Mouse (Mus musculus): ENCODE measurements around the gene Casc1. TPM values are rescaled to one million over a fixed set of nuclear protein-coding genes. Genes with fewer than 3 reads are reported as not detected.

Gene Casc1
- total and polyA plus RNA-seq, 2 experiments from 2014 or later = 1.5 TPM

DNA sequence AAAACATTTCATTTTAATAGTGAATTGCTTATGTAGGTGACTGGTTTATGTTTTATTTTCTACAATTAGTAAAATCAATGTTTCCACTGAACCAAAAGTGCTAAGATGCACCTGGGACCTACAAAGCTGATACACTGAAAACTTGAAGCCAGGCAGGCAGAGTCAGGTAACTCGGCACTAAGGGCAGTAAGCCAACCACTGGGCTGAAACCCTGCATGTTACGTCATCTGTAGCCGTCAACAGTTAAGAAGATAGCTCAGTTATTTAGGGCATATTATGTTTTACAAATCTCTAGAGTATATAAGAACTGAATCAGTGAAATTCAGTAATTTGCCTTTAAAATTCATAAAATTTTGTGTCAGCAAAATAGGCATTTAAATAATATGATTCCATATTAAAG, 15.5 kb upstream of the Casc1 start:
- no peak for TF ChIP-seq CTCF (IDR thresholded peaks at IDR 0.05; ENCODE audit: low read depth)
- WGBS = 91% methylated on average over 3 of the region's 3 CpGs

DNA sequence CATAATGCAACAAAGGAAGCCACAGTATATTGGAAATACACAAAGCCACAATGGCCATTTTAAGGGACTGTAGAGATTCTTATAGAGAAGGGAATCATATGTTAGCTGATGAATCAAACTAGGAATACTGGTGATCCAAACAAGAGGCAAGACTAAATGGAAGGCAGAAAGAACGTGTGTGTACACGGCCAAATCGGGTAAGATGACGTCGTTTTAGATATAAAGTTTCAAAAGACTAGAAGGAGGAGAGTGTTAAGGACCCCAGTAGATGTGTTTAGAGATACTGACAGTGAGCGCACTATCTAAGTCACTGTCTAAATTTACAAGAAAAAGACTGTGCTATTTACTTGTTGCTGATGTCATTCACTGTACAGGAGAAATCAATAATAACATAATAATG, 13.4 kb upstream of the Casc1 start:
- no peak overlapping the region for H3K4me3 ChIP-seq (ENCODE audit: low read depth, low read length)
- TF ChIP-seq CTCF (IDR thresholded peaks at IDR 0.05; ENCODE audit: low read depth) = no peak
- H3K27me3 ChIP-seq (ENCODE audit: insufficient read depth, low read length) = no peaks in the 10 kb centered on the region
- DNase-seq (no peak), ATAC-seq (no peak)
- H3K4me1 ChIP-seq (ENCODE audit: insufficient read depth) = no peaks in the 10 kb centered on the region
- WGBS = 83% methylated on average over 6 of the region's 6 CpGs
- no peak overlapping the region for H3K9ac ChIP-seq
- H3K4me2 ChIP-seq (ENCODE audit: low read depth) = no peak overlapping the region
- peaks cover 8% of the 10 kb centered on the region for H3K36me3 ChIP-seq (ENCODE audit: insufficient read depth)
- H3K9me3 ChIP-seq (ENCODE audit: low read length) = no peaks in the 10 kb centered on the region
- no peak overlapping the region for H3K27ac ChIP-seq (ENCODE audit: low read depth, low read length)

More for the DNA sequence above, 15.5 kb upstream of the Casc1 start:
- Histone ChIP-seq H3K9ac (no peak overlapping the region), H3K9me3 (ENCODE audit: low read length) (no peaks in the 10 kb centered on the region), H3K4me3 (ENCODE audit: low read depth, low read length) (no peak overlapping the region), H3K27ac (ENCODE audit: low read depth, low read length) (no peak overlapping the region), H3K27me3 (ENCODE audit: insufficient read depth, low read length) (no peaks in the 10 kb centered on the region), H3K36me3 (ENCODE audit: insufficient read depth) (peaks cover 11% of the 10 kb centered on the region; the same call in 1 of the 2 replicates), H3K4me1 (ENCODE audit: insufficient read depth) (no peaks in the 10 kb centered on the region), H3K4me2 (ENCODE audit: low read depth) (no peak overlapping the region)
- ATAC-seq (no peak), DNase-seq (no peak)

DNA sequence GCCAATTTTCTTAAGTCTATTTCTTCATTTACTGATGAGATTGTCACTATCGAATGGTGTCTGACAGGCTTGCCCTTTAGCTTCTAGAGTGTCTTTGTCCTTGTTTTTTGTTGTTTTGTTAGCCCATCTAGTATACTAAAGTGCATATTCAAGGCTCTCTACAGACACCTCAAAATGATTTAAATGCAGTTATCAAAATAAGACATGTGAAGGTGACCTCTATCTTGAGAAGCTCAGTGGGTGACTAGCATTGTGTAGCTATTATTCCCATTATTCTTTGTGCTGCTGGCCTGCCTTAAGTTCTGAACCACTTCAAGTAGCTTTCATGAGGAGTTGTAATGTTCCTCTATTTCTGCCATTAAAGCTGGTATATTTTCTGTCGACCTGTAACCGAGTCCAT, 5.0 kb upstream of the Casc1 start:
- no peak for TF ChIP-seq CTCF (IDR thresholded peaks at IDR 0.05; ENCODE audit: low read depth)
- no peak overlapping the region for H3K9ac ChIP-seq
- H3K4me1 ChIP-seq (ENCODE audit: insufficient read depth) = peaks cover 4% of the 10 kb centered on the region; the same call in 1 of the 2 replicates
- H3K27ac ChIP-seq (ENCODE audit: low read depth, low read length) = no peak overlapping the region
- DNase-seq (no peak), ATAC-seq (no peak)
- no peak overlapping the region for H3K4me3 ChIP-seq (ENCODE audit: low read depth, low read length)
- H3K4me2 ChIP-seq (ENCODE audit: low read depth) = no peak overlapping the region
- peaks cover 15% of the 10 kb centered on the region for H3K36me3 ChIP-seq (ENCODE audit: insufficient read depth)
- H3K27me3 ChIP-seq (ENCODE audit: insufficient read depth, low read length) = no peaks in the 10 kb centered on the region
- 87% methylated on average over 3 of the region's 3 CpGs for whole genome bisulfite sequencing
- H3K9me3 ChIP-seq (ENCODE audit: low read length) = no peaks in the 10 kb centered on the region

DNA sequence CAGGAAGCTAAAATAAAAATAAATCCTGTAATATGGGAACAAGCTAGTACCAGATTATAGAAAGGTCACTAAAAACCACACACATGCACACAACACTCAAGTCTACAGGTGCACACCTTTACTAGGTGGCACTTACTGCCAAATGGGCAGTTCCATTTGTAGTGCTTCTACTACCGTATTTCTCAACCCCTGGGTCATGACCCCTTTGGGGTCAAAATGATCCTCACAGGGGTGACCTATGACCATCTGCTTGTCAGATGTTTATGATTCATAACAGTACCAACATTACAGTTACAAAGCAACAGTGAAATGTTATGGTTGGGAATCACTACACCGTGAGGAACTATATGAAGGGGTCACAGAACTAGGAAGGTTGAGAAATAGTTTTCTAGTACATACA, 3.1 kb upstream of the Casc1 start:
- 90% methylated on average over 2 of the region's 2 CpGs for WGBS

DNA sequence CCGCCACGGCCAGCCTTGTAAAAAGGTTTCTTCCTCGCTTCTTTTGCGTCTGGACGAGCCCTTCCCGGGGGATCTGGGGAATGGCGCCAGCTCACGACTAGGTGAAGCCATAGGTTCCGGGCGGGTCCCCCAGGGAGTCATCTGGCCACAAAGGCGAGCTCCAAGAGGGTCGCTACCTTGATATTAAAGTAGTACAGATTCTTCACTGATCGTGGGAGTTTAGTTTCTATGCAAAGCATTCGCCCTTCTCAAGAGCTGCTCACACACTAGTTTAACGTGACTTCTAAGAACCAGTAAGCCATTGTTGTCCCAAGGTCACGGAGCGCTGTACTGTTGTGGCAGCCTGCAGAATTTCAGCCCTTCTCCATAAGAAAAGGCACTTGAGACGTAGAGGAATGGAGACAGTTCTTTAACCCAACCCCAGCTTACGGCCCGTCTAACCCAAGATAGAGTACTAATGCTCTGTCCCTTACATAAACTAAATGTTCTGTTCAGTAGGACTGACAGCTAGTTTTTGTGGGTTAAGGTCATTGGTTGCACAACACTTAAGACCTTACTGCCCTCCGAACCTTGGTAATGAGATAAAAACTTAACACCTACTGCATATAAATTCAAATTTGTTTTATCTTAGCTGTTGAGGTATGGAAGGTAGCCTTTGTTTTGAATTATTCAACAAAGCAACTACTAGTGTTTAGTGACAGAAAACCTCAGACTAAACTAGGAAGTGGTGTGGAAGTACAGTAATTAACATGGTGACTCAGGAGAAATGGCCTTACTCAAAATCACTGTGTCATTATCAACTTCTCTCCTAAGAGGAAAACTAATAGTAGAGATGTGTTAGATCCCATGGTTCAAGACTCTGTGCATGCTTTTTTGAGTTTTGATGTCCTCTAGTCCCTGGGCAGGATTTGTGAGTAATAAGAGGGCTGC, 836 bp upstream of the Casc1 start:
- Histone ChIP-seq H3K27me3 (ENCODE audit: insufficient read depth, low read length) (no peaks in the 10 kb centered on the region), H3K27ac (ENCODE audit: low read depth, low read length) (peak overlapping the region; percentile 97), H3K4me3 (ENCODE audit: low read depth, low read length) (peak overlapping the region; percentile 70), H3K36me3 (ENCODE audit: insufficient read depth) (no peaks in the 10 kb centered on the region), H3K4me2 (ENCODE audit: low read depth) (peak overlapping the region; percentile 74), H3K9ac (peak overlapping the region; percentile 87), H3K9me3 (ENCODE audit: low read length) (no peaks in the 10 kb centered on the region), H3K4me1 (ENCODE audit: insufficient read depth) (peaks cover 4% of the 10 kb centered on the region; the same call in 1 of the 2 replicates)
- ATAC-seq = peak; percentile 19
- WGBS = 4% methylated on average over 21 of the region's 21 CpGs
- no peak for TF ChIP-seq CTCF (IDR thresholded peaks at IDR 0.05; ENCODE audit: low read depth)
- no peak for DNase-seq

More for the DNA sequence above, 3.1 kb upstream of the Casc1 start:
- DNase-seq = no peak
- Histone ChIP-seq H3K4me3 (ENCODE audit: low read depth, low read length) (no peak overlapping the region), H3K9me3 (ENCODE audit: low read length) (no peaks in the 10 kb centered on the region), H3K27ac (ENCODE audit: low read depth, low read length) (no peak overlapping the region), H3K27me3 (ENCODE audit: insufficient read depth, low read length) (no peaks in the 10 kb centered on the region), H3K36me3 (ENCODE audit: insufficient read depth) (peaks cover 6% of the 10 kb centered on the region), H3K9ac (no peak overlapping the region), H3K4me2 (ENCODE audit: low read depth) (no peak overlapping the region), H3K4me1 (ENCODE audit: insufficient read depth) (peaks cover 4% of the 10 kb centered on the region; the same call in 1 of the 2 replicates)
- ATAC-seq = no peak
- TF ChIP-seq CTCF (IDR thresholded peaks at IDR 0.05; ENCODE audit: low read depth) = no peak

DNA sequence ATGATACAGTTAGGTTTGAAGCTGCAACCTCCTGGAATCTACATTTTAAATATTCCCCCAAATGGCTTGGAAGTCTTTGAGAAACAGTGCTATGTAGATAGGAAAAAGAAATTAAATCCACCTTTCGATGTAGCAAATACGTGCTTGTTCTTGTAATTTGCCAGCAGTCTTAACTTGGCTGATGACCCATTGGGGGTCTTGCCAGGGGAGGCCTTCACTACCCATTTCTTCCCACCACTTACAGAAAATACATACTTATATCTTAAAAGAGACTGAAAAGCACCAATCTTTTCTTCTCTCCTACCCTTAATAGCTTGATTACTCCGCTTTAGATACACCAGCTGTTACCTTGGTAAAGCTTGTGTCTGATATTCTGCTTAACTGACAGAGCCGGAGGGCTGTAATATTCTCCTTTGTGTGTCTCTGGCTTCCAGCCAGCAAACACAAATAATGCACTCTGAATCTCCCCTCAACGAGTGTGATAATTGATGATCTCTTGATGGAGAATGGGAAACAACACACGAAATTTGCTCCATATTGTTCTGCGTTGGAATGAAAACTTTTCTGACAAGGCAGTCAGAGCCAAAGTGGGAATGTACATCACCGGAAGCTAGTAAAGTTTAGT, 637 bp downstream of the Casc1 start:
- Histone ChIP-seq H3K4me3 (ENCODE audit: low read depth, low read length) (peak overlapping the region; percentile 70), H3K9me3 (ENCODE audit: low read length) (no peaks in the 10 kb centered on the region), H3K4me2 (ENCODE audit: low read depth) (peak overlapping the region; percentile 68), H3K9ac (no peak overlapping the region), H3K27ac (ENCODE audit: low read depth, low read length) (no peak overlapping the region), H3K27me3 (ENCODE audit: insufficient read depth, low read length) (no peaks in the 10 kb centered on the region), H3K36me3 (ENCODE audit: insufficient read depth) (no peaks in the 10 kb centered on the region), H3K4me1 (ENCODE audit: insufficient read depth) (peaks cover 4% of the 10 kb centered on the region; the same call in 1 of the 2 replicates)
- no peak for ATAC-seq
- 19% methylated on average over 8 of the region's 8 CpGs for WGBS
- DNase-seq = no peak
- TF ChIP-seq CTCF (IDR thresholded peaks at IDR 0.05; ENCODE audit: low read depth) = no peak

DNA sequence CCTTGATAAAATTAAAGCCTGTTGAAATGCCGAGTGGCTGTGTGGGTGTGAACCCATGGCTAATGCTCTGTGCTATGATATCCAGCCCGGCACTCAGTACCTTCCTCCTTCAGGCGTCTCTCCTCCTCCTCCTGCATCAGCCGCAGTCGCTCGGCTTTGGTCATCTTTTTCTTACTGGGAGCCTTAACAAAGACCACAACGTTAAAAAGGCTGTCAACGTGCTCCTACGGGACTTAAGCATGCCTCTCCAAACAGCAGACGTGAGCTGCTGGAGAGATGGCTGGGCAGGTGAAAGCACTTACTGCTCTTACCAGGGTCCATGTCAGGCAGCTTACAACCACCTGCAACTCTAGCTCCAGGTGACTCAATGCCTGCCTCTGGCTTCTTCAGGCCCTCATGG, 5.7 kb downstream of the Casc1 start:
- Histone ChIP-seq H3K27ac (ENCODE audit: low read depth, low read length) (no peak overlapping the region), H3K9me3 (ENCODE audit: low read length) (no peaks in the 10 kb centered on the region), H3K9ac (no peak overlapping the region), H3K4me3 (ENCODE audit: low read depth, low read length) (no peak overlapping the region), H3K36me3 (ENCODE audit: insufficient read depth) (no peaks in the 10 kb centered on the region), H3K4me1 (ENCODE audit: insufficient read depth) (no peaks in the 10 kb centered on the region), H3K27me3 (ENCODE audit: insufficient read depth, low read length) (no peaks in the 10 kb centered on the region), H3K4me2 (ENCODE audit: low read depth) (no peak overlapping the region)
- WGBS = 76% methylated on average over 10 of the region's 10 CpGs
- DNase-seq (no peak), ATAC-seq (no peak)
- TF ChIP-seq CTCF (IDR thresholded peaks at IDR 0.05; ENCODE audit: low read depth) = no peak
